Mouse (Mus musculus): ENCODE measurements at regions not wholly inside any gene's neighbourhood (a gene's known extent, or its start where the extent isn't known, plus 50 kb on each side); places are given as distances from the start of the nearest gene placed in this dataset.

- DNase-seq: no peak
These were observed 132.2 kb upstream of the Meis1 start for GRCm38 (mm10) chr11:19151026-19151425.

GRCm38 (mm10) chr11:19153714-19154113 is 134.9 kb upstream of the Meis1 start:
- no peak for DNase-seq

GRCm38 (mm10) chr11:19154813-19155616 is 136.2 kb upstream of the Meis1 start:
- no peak for DNase-seq

GRCm38 (mm10) chr11:19155617-19155983 is 136.8 kb upstream of the Meis1 start:
- DNase-seq: no peak

- DNase-seq: no peak
These were observed 141.4 kb upstream of the Meis1 start for GRCm38 (mm10) chr11:19160227-19160626.

- no peak for DNase-seq
These were observed 141.9 kb upstream of the Meis1 start for GRCm38 (mm10) chr11:19160669-19161068.

GRCm38 (mm10) chr11:19170938-19171337 is 152.2 kb upstream of the Meis1 start:
- no peak for DNase-seq

- no peak for DNase-seq
These were observed 155.7 kb upstream of the Meis1 start for GRCm38 (mm10) chr11:19174305-19175017.

GRCm38 (mm10) chr11:19179290-19179689 is 160.5 kb upstream of the Meis1 start:
- no peak for DNase-seq

- no peak for DNase-seq
These were observed 171.0 kb upstream of the Meis1 start for GRCm38 (mm10) chr11:19189778-19190177.

GRCm38 (mm10) chr11:19194464-19194863 is 175.7 kb upstream of the Meis1 start:
- no peak for DNase-seq

- no peak for DNase-seq
These were observed 179.0 kb upstream of the Meis1 start for GRCm38 (mm10) chr11:19197790-19198189.

GRCm38 (mm10) chr11:19202602-19203517 is 184.1 kb upstream of the Meis1 start:
- DNase-seq: no peak

- DNase-seq: no peak
These were observed 184.7 kb upstream of the Meis1 start for GRCm38 (mm10) chr11:19203518-19203900.

GRCm38 (mm10) chr11:19203968-19204367 is 185.2 kb upstream of the Meis1 start:
- peak; percentile 45 for DNase-seq

GRCm38 (mm10) chr11:19204521-19204920 is 185.7 kb upstream of the Meis1 start:
- no peak for DNase-seq

- DNase-seq: no peak
These were observed 186.4 kb upstream of the Meis1 start for GRCm38 (mm10) chr11:19205174-19205573.

GRCm38 (mm10) chr11:19219476-19219875 is 200.7 kb upstream of the Meis1 start:
- no peak for DNase-seq

GRCm38 (mm10) chr11:19221442-19221841 is 202.7 kb upstream of the Meis1 start:
- no peak for DNase-seq

GRCm38 (mm10) chr11:19226756-19227155 is 208.0 kb upstream of the Meis1 start:
- no peak for DNase-seq

- no peak for DNase-seq
These were observed 208.9 kb upstream of the Meis1 start for GRCm38 (mm10) chr11:19227716-19228115.

- no peak for DNase-seq
These were observed 227.8 kb upstream of the Meis1 start for GRCm38 (mm10) chr11:19246390-19247114.

- no peak for DNase-seq
These were observed 234.8 kb upstream of the Meis1 start for GRCm38 (mm10) chr11:19253605-19254004.
